Mouse (Mus musculus): Measurements from ENCODE around the gene Stk38.

DNA sequence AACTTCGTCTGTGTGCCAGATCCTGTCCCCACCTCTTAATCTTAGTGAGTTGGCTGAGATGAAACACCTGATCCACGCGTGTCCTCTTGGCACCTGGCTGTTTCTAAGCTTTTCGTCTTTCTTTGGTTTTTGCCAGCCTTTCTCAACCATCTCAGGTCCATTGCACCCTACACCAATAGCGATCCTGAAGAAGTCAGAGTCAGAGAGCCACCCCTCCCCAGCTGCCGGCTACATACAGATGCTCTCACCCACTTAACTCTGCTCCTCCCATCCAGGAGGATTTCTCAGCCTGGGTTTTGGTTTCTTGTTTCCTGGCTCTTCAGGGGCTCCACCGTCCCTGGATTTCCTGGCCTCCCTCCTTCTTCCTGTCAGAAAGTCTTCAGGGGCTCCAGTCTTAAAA lies 11.6 kb upstream of the Stk38 start:
- no peak for TF ChIP-seq CTCF (IDR thresholded peaks at IDR 0.05; ENCODE audit: low read depth, low read length)
- no peak for TF ChIP-seq POLR2A (IDR thresholded peaks at IDR 0.05; ENCODE audit: extremely low read depth, insufficient read depth, low read length)

Data from liver, adult 2 months (tissue).